Mouse (Mus musculus) common myeloid progenitor, adult 5-6 weeks (primary cell): ENCODE results near the gene Hrasls5. TPM values are rescaled to one million over a fixed set of nuclear protein-coding genes. Genes with fewer than 3 reads are reported as not detected.

Source experiments
- ATAC-seq: replicated peaks from 2 replicates; pipeline ENCODE4 v1.8.0; 2016; ENCODE audit warnings: low read depth, mild to moderate bottlenecking, moderate TSS enrichment, inconsistent platforms; ENCODE audit not compliant: poor library complexity, severe bottlenecking
- total RNA-seq: library from RNA; stranded (forward); fragments of 200-1000, 187-1606 nt; gene quantifications from 2 replicates; pipeline ENCODE4 v1.2.3, GENCODE M21; 2017

The Hrasls5 gene
- not detected in 2 replicates for total RNA-seq

- ATAC-seq, result peak; percentile 29; the same call in 1 of the 2 replicates
Measured at GRCm38 (mm10) chr19:7611942-7612757, at the start of gene Hrasls5. TSS of gene Hrasls5 (plus strand) at chr19:7612541.

GRCm38 (mm10) chr19:7562601-7563129 lies 49.7 kb upstream of the Hrasls5 start:
- no peak for ATAC-seq

GRCm38 (mm10) chr19:7563676-7564075 lies 48.7 kb upstream of the Hrasls5 start:
- ATAC-seq, result no peak

DNA sequence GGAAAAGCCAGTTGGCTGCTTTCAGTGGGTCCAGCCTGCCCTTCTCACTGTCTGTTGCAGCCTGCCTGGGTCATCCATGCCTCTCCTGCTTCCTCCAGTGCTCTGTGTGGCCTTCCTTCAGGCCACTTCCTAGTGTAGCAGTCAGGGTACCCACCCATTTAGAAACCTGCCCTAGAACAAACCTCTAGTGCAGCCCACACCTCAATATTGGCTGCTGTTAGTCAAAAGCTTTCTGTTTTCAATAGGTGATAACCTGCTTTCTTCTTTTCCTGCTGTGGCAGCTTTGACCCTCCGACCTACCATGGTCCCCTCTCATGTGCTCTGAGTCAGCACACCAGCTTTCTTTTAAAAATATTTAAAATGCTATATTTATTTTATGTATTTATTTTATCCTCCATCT lies 47.9 kb upstream of the Hrasls5 start:
- ATAC-seq, result no peak

DNA sequence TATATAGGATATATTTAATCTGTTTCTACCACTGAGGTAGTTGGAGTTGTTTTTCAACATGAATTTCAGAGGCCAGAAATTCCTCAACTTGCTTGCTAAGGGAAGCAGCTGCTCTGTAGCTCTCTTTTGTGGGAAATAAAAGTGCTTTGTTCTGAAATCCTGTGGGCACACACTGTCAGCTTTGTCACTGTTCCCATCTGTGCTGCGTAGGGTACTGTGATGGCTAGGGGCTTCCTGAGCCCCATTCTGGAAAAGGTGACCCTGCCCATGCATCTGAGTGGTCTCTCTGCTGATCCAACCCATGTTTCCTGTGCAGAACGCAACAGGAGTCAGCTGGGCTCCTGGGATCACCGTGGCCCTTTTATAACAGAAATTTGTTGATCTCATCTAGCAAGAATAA lies 45.5 kb upstream of the Hrasls5 start:
- ATAC-seq, result no peak

DNA sequence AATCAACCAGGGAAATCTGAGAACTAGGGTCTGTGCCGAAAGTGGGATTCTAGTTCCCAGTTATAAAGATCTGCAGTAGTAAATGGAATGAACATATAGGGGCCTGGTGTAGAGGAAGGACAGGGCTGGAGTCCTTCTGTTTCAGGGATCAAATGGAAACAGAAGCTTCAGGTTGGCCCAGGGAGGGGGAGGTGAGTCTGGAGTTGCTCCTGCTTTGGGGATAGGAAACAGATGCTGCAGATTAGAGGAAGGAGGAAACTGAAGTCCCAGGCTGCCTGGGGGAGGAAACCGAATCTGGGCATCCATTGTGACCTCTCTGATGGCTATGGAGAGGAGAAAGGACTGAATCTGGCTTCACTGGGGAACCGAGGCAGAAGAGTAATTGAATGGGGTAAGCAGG lies 44.0 kb upstream of the Hrasls5 start:
- ATAC-seq, result no peak

DNA sequence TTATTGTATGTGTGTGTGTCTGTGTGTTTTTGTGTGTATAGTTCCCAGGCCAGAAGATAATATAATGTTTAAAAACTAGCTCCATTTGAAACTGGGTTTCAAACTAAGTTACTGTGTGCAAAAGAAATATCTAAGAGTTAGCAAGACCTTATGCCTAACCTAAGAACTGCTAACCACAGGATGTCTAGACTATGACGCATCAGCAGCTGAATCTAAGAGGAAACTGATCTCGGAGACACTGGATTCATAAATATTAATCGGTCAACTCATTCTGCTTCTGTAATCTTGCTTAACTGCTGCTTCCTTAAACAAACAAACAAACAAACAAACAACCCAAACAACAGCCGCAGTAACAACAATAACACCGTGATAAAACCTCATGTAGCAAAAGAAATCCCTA lies 42.7 kb upstream of the Hrasls5 start:
- no peak for ATAC-seq

- no peak for ATAC-seq
Measured at GRCm38 (mm10) chr19:7576180-7576579, 36.2 kb upstream of the Hrasls5 start.

DNA sequence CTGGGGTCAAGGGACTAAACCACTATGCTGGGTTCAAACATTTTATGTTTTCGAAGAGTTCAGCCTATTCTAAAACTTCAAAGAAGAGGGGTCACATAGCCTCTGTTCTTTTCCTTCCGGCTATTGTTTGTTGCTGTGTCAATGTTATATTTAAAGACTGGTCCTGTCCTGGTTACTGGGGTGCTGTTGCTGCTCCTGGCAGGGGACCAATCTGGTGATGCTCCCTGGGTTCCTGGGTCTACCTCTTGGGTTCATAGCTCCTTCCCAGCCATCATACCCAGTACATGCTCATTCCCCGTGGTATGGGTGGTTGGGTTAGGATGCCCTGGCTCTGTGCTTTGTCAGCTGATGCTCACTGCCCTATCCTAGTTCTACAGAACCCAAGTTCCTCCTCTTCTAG lies 34.6 kb upstream of the Hrasls5 start:
- no peak for ATAC-seq

DNA sequence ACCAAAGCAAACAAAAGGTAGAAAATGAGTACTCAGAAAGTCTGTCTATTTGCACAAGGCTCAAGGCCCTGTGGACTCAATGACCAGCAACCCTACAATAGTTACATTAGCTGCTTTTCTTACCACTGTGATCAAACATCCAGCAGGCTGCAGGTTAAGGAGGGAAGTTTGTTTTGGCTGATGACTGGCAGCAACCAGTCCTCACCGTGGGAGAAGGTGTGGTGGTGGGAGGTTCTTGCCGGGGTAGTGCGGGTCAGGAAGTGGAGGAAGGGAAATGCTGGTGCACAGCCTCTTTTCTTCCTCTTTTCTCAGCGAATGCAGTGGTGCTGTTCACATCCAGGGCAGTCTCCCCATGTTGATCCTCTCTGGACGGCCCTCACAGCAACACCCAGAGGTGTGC lies 31.3 kb upstream of the Hrasls5 start:
- ATAC-seq, result 0 out of 2 replicates have a peak, but pooled peaks have one; percentile 47

DNA sequence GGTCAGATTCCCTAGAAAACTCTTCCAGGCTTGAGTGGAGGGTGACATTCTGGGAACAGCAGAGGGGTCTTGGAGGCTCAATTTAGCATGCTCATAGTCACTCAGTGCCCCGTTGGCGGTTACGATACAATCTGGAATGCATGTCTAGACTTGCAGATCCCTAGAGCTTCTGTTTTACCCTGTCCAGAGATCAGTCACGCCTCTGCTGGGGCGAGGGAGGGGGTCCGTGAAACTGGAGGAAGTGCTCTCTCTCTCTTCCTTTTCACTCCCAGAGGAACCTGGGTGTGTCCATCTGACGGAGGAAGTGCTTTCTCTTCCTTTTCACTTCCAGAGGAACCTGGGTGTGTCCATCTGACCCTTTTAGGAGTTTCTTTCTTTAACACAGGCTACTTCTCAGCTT lies 29.2 kb upstream of the Hrasls5 start:
- ATAC-seq, result no peak

DNA sequence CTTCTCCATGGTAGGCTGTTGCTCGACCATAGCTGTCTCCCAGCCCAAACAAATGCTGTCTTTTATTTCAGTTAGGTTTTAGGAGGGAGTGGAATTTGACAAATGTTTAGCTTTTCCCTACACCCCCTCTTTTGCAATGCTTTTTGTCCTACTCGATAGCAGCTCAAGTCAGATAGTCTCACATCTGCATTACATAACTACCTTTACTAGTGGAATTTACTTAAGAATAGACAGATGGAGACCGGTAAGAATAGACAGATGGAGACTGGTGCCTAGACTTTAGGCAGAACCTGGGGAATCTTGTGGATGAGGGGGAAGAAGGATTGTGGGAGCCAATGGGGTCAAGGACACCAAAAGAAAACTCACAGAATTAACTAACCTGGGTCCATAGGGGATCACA lies 28.7 kb upstream of the Hrasls5 start:
- ATAC-seq, result no peak

GRCm38 (mm10) chr19:7585279-7585678 lies 27.1 kb upstream of the Hrasls5 start:
- ATAC-seq, result no peak

GRCm38 (mm10) chr19:7585764-7586163 lies 26.6 kb upstream of the Hrasls5 start:
- no peak for ATAC-seq

- ATAC-seq, result no peak
Measured at GRCm38 (mm10) chr19:7590795-7591194, 21.5 kb upstream of the Hrasls5 start.

DNA sequence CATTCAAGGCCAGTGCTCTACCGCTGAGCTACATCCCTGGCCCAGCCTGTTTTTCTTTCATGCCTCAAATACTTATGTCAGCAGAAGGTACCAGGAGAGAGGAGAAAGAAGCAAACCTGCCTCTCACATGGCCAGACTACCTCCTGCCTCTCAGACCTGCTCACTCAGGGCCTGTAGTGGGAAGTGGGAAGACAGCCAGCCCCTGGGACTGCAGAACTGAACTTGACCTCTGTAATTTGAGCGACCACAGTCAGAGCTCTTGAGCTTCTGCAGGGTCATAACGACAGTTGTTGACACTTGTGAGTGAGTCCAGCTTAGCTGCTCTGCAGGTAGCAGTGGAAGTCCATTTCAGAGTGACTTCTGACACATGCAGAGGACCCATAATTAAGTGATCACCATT lies 20.3 kb upstream of the Hrasls5 start:
- ATAC-seq, result no peak

DNA sequence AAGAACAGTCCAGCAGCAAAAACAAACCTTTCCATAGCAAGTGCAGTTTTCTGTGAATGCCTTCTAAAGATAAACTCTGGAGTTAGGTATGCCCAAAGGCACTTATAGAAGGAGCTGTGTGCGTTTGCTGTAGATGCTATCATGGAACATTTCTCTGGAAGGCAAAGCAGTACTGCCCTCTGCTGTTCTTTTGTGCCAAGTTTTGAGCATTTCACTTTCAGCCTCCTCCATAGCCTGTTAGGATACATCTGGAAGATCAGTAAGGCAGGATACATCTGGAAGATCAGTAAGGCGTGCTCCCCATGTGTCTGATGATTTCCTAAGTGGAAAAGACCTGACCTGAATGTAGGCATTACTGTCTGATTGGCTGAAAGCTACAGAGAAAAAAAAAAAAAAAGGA lies 16.8 kb upstream of the Hrasls5 start:
- ATAC-seq, result 0 out of 2 replicates have a peak, but pooled peaks have one; percentile 47

DNA sequence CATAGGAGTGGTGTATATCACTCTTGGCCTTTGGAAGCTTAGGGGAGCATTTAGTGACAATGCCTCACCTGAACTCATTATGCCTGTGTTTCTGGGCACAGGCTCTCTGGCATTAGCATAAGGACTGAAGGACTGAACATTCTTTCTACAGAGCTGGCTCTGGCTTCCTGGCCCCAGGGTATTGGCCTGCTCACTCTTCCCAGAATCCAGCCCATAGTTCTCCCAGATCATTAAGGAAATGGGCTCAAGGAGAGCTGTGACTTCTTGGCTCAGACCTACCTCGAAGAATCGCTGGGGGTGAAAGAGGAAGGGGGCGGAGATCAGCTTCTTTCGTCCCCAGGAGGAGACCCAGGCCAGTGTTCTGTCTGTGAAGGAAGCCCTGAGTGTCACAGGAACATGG lies 13.9 kb upstream of the Hrasls5 start:
- no peak for ATAC-seq

DNA sequence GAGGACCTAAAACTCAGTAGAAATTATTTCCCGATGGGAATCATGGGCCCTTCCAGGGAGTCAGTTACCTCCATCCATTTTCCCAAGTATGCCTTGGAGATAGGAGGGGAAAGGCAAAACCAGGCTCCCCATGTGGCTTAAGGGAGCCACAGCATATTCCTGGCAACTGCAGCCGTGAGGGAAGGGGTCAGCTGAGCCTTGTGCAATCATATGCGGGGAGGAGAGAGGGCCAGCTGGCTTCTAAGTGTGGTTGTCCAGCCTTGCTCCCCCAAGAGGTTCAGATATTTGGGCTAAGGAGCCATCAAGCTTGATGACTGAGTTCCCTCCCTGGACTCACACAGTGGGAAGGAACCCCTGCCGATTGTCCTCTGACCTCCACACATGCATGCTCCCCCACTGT lies 10.8 kb upstream of the Hrasls5 start:
- ATAC-seq, result no peak

- ATAC-seq, result no peak
Measured at GRCm38 (mm10) chr19:7604107-7604506, 8.2 kb upstream of the Hrasls5 start.

GRCm38 (mm10) chr19:7605013-7605412 lies 7.3 kb upstream of the Hrasls5 start:
- ATAC-seq, result no peak
